Mouse (Mus musculus): ENCODE measurements around the gene Npas3. TPM values are rescaled to one million over a fixed set of nuclear protein-coding genes. Genes with fewer than 3 reads are reported as not detected.

Gene Npas3
- polyA plus RNA-seq, 1 experiment from 2014 or later = 9.2 TPM

DNA sequence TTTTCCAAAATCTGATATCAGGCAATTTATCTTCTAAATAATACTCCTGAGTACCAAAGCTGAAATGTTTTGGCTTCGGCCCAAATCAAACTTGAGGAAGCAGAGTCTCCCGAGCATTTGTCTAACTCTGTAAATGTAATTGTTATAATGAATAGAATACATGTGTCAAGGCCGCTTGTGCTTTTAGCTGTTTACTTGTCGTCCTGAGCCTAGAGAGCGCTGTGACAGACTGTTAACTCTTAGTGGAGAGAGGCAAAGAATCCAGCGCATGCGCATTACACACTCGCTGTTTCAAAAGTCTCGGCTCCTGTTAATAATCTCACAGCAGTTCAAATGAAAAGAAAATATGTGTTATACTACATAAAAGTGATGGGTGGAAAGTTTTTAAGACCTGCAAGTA, 94.3 kb downstream of the Npas3 start:
- Histone ChIP-seq H3K9me3 (replicated peaks) (no peaks in the 10 kb centered on the region), H3K27me3 (ENCODE audit: low read depth, poor library complexity, severe bottlenecking) (no peaks in the 10 kb centered on the region), H3K4me1 (peaks cover 9% of the 10 kb centered on the region), H3K27ac (replicated peaks) (no peak overlapping the region), H3K36me3 (peaks cover 9% of the 10 kb centered on the region), H3K4me3 (no peak overlapping the region)
- 86% methylated on average over 9 of the region's 9 CpGs for WGBS
- DNase-seq (ENCODE audit: low spot score) = no peak

DNA sequence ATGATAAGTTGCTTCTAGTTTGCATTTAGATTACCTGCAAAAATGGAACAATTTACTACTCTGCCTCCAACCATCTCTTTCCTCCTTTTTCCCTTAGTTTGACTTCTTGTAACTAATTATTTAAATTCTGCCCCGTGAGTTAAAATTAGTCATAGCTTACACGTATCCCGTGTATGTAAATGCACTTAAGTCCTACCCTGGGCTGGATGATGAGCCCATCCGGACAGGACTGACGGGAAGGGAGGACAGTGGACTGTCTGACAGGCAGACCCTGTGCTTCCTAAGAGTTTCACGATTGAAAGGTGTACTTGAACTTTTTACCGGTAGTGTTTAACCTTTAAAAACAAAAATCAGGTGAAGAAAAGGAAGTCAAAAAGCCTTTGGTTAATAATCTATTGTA, 103.4 kb downstream of the Npas3 start:
- Histone ChIP-seq H3K36me3 (no peaks in the 10 kb centered on the region; the same call in 1 of the 2 replicates), H3K4me1 (peaks cover 26% of the 10 kb centered on the region), H3K9me3 (replicated peaks) (no peaks in the 10 kb centered on the region), H3K27ac (replicated peaks) (no peak overlapping the region), H3K27me3 (ENCODE audit: low read depth, poor library complexity, severe bottlenecking) (no peaks in the 10 kb centered on the region), H3K4me3 (no peak overlapping the region)
- WGBS = 85% methylated on average over 7 of the region's 7 CpGs
- DNase-seq (ENCODE audit: low spot score) = no peak

DNA sequence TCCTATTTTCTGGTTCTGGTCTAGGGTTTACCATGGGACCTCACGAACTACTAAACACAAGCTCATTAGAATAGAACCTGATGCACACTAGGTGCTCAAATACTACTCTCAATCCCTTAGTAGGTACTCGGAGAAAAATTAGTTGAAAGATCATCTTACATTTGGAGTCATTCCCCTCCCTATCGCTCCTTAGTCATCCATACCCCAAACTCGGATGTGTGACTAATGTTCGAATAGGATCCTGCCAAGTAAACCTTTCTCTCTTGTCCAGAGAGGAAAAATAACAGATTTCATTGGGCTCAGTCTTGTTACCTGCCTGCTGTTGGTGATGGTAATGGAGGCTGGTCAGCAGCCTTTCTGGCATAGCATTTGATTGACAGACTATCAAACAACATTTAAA, 117.3 kb downstream of the Npas3 start:
- DNase-seq (ENCODE audit: low spot score) = no peak
- Histone ChIP-seq H3K4me1 (peaks cover 3% of the 10 kb centered on the region; the same call in 1 of the 2 replicates), H3K36me3 (no peaks in the 10 kb centered on the region), H3K4me3 (no peak overlapping the region), H3K27me3 (ENCODE audit: low read depth, poor library complexity, severe bottlenecking) (no peaks in the 10 kb centered on the region), H3K27ac (replicated peaks) (no peak overlapping the region), H3K9me3 (replicated peaks) (no peaks in the 10 kb centered on the region)
- whole genome bisulfite sequencing = 93% methylated on average over 5 of the region's 5 CpGs

DNA sequence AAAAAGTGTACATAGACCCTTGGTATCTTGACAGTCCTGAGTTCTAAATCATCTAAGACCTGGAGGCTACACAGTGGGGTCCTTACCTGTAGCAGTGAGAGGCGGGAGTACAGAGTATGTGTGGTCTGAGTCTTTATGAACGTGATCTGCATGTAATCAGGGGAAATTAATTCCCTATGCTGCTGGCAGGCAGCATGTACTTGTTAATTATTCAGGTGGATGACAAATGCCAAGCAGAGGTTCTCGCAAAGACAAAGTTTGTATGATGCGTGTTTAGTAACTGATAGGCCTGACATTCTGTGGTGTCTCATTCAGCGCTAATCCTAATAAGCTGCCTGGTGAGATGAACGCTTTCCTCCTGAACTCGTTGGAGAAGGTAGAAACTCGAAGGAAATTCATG, 136.4 kb downstream of the Npas3 start:
- no peaks in the 10 kb centered on the region for H3K36me3 ChIP-seq
- no peaks in the 10 kb centered on the region for H3K9me3 ChIP-seq (replicated peaks)
- no peak overlapping the region for H3K4me3 ChIP-seq
- H3K27me3 ChIP-seq (ENCODE audit: low read depth, poor library complexity, severe bottlenecking) = no peaks in the 10 kb centered on the region
- no peaks in the 10 kb centered on the region for H3K4me1 ChIP-seq
- WGBS = 90% methylated on average over 8 of the region's 8 CpGs
- H3K27ac ChIP-seq (replicated peaks) = no peak overlapping the region
- DNase-seq (ENCODE audit: low spot score) = no peak

DNA sequence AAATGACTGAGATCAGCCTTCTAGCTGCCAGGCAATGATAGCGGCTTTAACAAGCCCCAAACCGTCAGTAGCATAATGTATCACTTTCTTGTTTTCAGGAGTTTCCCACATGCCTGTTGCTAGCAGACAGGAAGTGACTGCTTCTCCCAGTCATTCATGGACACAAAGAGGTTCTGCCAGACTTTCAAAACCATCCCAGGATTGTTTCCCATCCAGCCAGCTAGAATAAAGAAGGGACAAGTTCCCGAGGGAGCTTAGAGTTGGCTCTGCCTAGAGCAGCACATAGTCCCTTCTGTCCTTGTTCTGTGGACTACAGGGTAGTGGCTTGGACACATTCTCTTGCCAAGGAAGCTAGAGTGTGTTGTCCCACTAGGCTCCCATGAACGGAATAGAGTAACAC, 157.4 kb downstream of the Npas3 start:
- Histone ChIP-seq H3K4me3 (no peak overlapping the region), H3K27me3 (ENCODE audit: low read depth, poor library complexity, severe bottlenecking) (no peaks in the 10 kb centered on the region), H3K27ac (replicated peaks) (0 out of 2 replicates have a peak overlapping the region, but pooled peaks have one; percentile 9), H3K9me3 (replicated peaks) (no peaks in the 10 kb centered on the region), H3K36me3 (no peaks in the 10 kb centered on the region), H3K4me1 (peaks cover 47% of the 10 kb centered on the region)
- DNase-seq (ENCODE audit: low spot score) = no peak
- 76% methylated on average over 4 of the region's 4 CpGs for WGBS

DNA sequence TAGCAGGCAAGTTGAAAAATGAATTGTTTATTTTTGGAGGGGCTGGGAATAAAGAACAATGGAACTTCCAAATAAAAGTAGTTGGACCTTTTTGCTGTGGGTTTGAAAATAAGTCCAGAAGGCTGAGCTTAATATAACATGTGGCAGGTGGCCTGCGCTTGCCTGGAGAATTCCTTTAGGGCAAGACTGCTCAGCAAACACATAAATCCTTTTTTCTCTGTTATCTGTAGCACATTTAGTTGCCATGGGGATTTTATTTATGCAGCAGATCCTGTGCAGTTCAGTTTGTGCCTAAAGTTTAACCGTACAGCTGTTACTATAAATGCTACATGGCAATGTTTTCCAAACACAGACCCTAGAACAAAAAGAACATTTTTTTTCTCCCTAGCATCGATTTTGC, 159.3 kb downstream of the Npas3 start:
- no peak overlapping the region for H3K27ac ChIP-seq (replicated peaks)
- H3K27me3 ChIP-seq (ENCODE audit: low read depth, poor library complexity, severe bottlenecking) = no peaks in the 10 kb centered on the region
- no peak for DNase-seq (ENCODE audit: low spot score)
- no peaks in the 10 kb centered on the region for H3K36me3 ChIP-seq
- 68% methylated on average over 3 of the region's 3 CpGs for WGBS
- no peak overlapping the region for H3K4me3 ChIP-seq
- H3K4me1 ChIP-seq = peaks cover 59% of the 10 kb centered on the region
- H3K9me3 ChIP-seq (replicated peaks) = no peaks in the 10 kb centered on the region

DNA sequence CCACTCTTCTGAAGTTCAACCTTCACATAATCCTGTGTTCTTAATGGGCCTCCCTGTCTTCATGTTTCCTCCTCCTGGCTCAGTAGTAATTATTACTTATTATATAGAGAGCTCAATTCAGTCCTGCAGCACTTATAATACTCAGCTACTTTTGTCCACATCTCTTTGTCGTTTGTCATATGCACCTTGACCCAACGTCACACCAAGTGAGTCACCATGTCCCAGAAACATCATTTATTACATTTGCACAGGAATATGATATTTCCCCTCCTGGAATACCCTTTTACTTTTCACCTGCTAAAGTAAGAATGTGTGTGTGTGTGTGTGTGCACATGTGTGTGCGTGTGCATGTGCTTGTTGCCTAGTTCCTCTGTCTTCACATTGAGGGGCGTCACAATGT, 161.2 kb downstream of the Npas3 start:
- no peak for DNase-seq (ENCODE audit: low spot score)
- no peaks in the 10 kb centered on the region for H3K9me3 ChIP-seq (replicated peaks)
- WGBS = 93% methylated on average over 4 of the region's 4 CpGs
- H3K36me3 ChIP-seq = no peaks in the 10 kb centered on the region
- no peaks in the 10 kb centered on the region for H3K27me3 ChIP-seq (ENCODE audit: low read depth, poor library complexity, severe bottlenecking)
- peaks cover 59% of the 10 kb centered on the region for H3K4me1 ChIP-seq
- H3K27ac ChIP-seq (replicated peaks) = no peak overlapping the region
- H3K4me3 ChIP-seq = no peak overlapping the region

DNA sequence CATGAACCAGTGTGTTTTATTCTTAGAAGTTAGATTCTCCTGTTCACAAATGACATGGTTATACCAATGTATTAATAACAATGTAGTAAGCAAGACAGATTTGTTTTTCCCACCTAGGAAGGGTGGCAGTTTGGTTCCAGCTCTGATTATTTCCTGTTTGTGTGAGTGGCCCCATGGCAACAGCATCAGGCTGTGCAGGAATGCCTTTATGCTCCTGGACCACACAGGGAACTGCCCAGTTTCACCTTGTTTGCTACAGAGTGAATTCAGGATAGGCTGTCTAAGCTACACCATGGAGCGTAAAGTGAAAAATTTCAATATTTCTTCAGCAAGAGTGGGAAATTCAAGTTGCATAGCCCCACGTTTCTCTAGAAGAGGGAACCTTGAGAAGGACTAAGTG, 162.2 kb downstream of the Npas3 start:
- Histone ChIP-seq H3K36me3 (no peaks in the 10 kb centered on the region), H3K4me3 (no peak overlapping the region), H3K27me3 (ENCODE audit: low read depth, poor library complexity, severe bottlenecking) (no peaks in the 10 kb centered on the region), H3K9me3 (replicated peaks) (no peaks in the 10 kb centered on the region), H3K27ac (replicated peaks) (no peak overlapping the region), H3K4me1 (peaks cover 58% of the 10 kb centered on the region)
- DNase-seq (ENCODE audit: low spot score) = peak; percentile 32
- 66% methylated on average over 2 of the region's 2 CpGs for WGBS

DNA sequence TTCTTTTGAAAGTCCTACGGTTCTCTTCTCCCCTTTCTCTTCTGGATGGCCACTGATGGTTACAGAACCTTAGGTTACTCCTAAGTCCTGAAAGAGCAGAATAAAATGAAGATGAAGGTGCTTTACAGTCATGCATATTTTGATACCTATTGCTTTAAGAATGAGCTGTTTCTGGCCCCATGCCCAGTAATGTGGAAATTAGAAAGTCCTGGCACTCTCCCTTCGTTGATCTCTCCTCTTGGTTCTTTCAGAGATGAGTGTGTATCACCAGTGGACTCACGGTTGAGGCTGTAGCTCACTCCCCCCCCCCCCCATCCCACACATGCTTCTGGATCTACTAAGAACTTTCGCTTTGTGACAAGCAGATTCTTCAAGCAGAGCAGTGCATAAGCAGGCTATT, 167.6 kb downstream of the Npas3 start:
- 84% methylated on average over 4 of the region's 4 CpGs for WGBS
- DNase-seq (ENCODE audit: low spot score) = no peak
- Histone ChIP-seq H3K27ac (replicated peaks) (no peak overlapping the region), H3K36me3 (no peaks in the 10 kb centered on the region), H3K4me1 (peaks cover 28% of the 10 kb centered on the region), H3K4me3 (no peak overlapping the region), H3K27me3 (ENCODE audit: low read depth, poor library complexity, severe bottlenecking) (no peaks in the 10 kb centered on the region), H3K9me3 (replicated peaks) (no peaks in the 10 kb centered on the region)

DNA sequence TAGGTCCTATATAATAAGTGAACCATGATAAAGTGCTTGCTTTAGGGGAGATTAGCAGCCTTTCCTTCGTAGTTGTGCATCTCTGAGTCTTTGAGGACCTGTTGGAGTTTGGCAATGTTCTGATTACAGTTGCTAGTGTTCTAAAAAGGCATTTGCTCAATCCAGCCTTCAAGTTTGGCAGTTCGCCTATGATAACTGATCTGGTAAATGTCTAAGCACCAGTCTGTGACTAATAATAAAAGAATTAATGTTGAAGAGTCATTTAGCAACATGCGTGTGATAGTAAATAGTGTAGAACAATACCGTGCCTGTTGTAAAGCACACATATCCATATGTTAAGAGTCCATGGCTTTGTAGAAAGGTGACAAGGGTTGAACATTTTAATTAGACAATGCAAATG, 173.2 kb downstream of the Npas3 start:
- 88% methylated on average over 4 of the region's 4 CpGs for WGBS
- Histone ChIP-seq H3K4me1 (peaks cover 37% of the 10 kb centered on the region), H3K4me3 (no peak overlapping the region), H3K9me3 (replicated peaks) (no peaks in the 10 kb centered on the region), H3K36me3 (no peaks in the 10 kb centered on the region), H3K27me3 (ENCODE audit: low read depth, poor library complexity, severe bottlenecking) (no peaks in the 10 kb centered on the region), H3K27ac (replicated peaks) (no peak overlapping the region)
- no peak for DNase-seq (ENCODE audit: low spot score)

DNA sequence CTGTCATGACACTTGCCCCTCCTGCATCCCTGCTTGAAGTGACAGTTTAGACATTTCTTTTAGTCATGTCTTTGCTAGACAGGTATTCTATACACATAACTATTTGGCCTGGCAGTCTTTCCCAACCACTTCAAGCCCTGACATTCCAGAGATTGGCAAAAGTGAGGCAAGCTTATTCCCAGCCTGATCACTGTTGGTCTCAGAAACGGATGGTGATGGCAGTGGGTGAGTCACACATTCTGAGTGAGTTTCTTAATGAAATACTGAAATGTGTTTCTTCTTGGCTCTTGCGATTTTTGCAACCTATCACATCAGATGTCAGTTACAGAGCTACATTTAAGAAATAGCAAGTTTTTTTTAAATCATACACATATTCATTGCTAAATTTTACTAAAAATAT, 175.2 kb downstream of the Npas3 start:
- Histone ChIP-seq H3K27me3 (ENCODE audit: low read depth, poor library complexity, severe bottlenecking) (no peaks in the 10 kb centered on the region), H3K4me1 (peaks cover 49% of the 10 kb centered on the region), H3K9me3 (replicated peaks) (no peaks in the 10 kb centered on the region), H3K36me3 (no peaks in the 10 kb centered on the region), H3K27ac (replicated peaks) (no peak overlapping the region), H3K4me3 (no peak overlapping the region)
- 84% methylated on average over 2 of the region's 2 CpGs for WGBS
- DNase-seq (ENCODE audit: low spot score) = no peak

DNA sequence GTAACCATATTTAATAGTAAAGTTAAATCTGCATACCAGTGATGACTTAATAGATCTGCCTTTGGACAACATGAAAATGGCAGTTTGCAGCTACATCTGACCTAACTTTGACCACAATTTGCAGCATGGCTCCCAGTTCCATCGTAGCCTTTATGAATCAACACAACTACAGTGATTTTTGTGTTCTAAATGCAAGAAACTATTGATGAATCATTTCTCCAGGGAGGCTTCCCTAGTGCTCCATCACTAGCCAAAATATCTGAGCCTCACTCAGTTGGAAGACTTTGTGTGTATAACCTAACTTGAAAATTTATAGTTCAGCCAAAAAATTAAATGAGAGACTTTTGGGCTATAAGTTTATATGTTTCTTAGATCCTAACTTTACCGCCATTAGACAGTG, 177.5 kb downstream of the Npas3 start:
- no peak for DNase-seq (ENCODE audit: low spot score)
- 92% methylated on average over 2 of the region's 2 CpGs for WGBS
- H3K4me3 ChIP-seq = no peak overlapping the region

DNA sequence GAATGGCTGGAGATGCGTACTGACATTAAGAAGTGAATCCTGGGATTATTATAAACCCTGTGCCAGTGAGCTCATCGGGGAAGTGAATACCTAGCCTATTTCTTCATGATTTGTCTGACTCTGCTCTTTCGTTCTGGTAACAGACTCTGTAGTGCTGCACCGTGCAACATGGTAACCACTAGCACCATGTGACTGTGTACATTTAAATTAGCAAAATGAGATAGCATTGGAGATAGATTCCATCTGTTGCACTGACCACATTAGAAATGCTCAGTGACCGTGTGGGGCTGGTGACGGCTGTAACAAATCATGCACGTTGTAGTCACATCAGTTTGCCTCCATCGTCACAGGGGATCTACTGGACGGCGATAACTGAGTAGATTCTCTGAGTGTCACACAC, 178.7 kb downstream of the Npas3 start:
- WGBS = 86% methylated on average over 10 of the region's 10 CpGs

More for the DNA sequence above, 177.5 kb downstream of the Npas3 start:
- H3K9me3 ChIP-seq (replicated peaks) = no peaks in the 10 kb centered on the region
- H3K4me1 ChIP-seq = peaks cover 30% of the 10 kb centered on the region
- H3K27me3 ChIP-seq (ENCODE audit: low read depth, poor library complexity, severe bottlenecking) = no peaks in the 10 kb centered on the region
- no peaks in the 10 kb centered on the region for H3K36me3 ChIP-seq
- no peak overlapping the region for H3K27ac ChIP-seq (replicated peaks)

DNA sequence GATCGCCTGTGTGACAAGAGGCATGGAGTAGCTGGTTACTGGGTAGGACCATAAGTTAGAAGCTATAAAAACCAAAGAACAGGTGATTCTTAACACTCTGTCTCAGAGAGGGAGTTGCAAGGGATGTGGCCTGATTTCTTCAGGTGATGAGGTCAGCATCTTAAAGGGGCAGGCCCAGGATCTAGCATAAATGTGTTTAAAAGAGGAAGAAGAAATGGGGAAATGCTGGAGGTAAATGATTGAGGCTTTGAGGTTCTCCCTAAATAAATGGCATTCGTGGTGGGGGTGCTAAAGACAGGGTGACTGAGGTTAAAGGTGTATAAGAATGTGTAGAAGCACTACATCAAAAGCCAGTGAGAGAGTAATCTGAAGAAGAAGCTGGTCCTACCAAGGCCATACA, 193.6 kb downstream of the Npas3 start:
- 79% methylated on average over 2 of the region's 2 CpGs for WGBS
- H3K27me3 ChIP-seq (ENCODE audit: low read depth, poor library complexity, severe bottlenecking) = no peaks in the 10 kb centered on the region

More for the DNA sequence above, 178.7 kb downstream of the Npas3 start:
- H3K4me1 ChIP-seq = peaks cover 27% of the 10 kb centered on the region
- no peak overlapping the region for H3K27ac ChIP-seq (replicated peaks)
- no peaks in the 10 kb centered on the region for H3K36me3 ChIP-seq
- no peak overlapping the region for H3K4me3 ChIP-seq
- no peaks in the 10 kb centered on the region for H3K9me3 ChIP-seq (replicated peaks)
- H3K27me3 ChIP-seq (ENCODE audit: low read depth, poor library complexity, severe bottlenecking) = no peaks in the 10 kb centered on the region
- DNase-seq (ENCODE audit: low spot score) = no peak

More for the DNA sequence above, 193.6 kb downstream of the Npas3 start:
- no peak overlapping the region for H3K27ac ChIP-seq (replicated peaks)
- no peak for DNase-seq (ENCODE audit: low spot score)
- no peaks in the 10 kb centered on the region for H3K9me3 ChIP-seq (replicated peaks)
- peaks cover 14% of the 10 kb centered on the region for H3K4me1 ChIP-seq
- H3K4me3 ChIP-seq = no peak overlapping the region
- H3K36me3 ChIP-seq = 0 out of 2 replicates have a peak, but pooled peaks cover 3% of the 10 kb centered on the region

All from midbrain, embryonic 10.5 days (tissue).